Comparison of ENCODE assay signal across 19 mouse cellular contexts in genomic region chr11:103733069-103733468, GRCm38 (mm10). TPM values are rescaled to one million over a fixed set of nuclear protein-coding genes. Genes with fewer than 3 reads are reported as not detected.
DNase-seq lines count a peak whose midpoint lies in the region.
"Had no signal": no experiment of that assay in that cellular context is flagged by ENCODE, and none has a peak within 500 bp of the region (broad histone marks: within the 10 kb centered on the region; RNA-seq: fewer than 3 reads in every experiment).

No protein-coding gene starts in this region.

- peak; percentile 54 to 58 for DNase-seq in left cerebral cortex, adult 18-20 months (ENCODE audit: low spot score in 2 of 2)
- DNase-seq in left cerebral cortex, adult 11 months (ENCODE audit: low spot score), result no peak
- peak; percentile 71 for DNase-seq in right cerebral cortex, adult 18-20 months
- DNase-seq in right cerebral cortex, postnatal 4 days, result no peak
- DNase-seq in frontal cortex, postnatal 36 days (ENCODE audit: low spot score in 2 of 2), result peak; percentile 43 to 51
- DNase-seq in telencephalon, adult 2 months (ENCODE audit: low read depth, low spot score), result peak; percentile 43
- DNase-seq in thymus, postnatal 36 days, result no peak
- DNase-seq: adrenal gland, adult 2 months; adrenal gland, postnatal 36 days; cerebellum, adult 11 months; cerebellum, adult 8-10 months; cerebellum, postnatal 14 days; embryo, embryonic 11 days; gastrocnemius, postnatal 14 days; heart, adult 2 months; heart, postnatal 14 days had no signal

RNA-seq across cellular contexts. Expression of gene Wnt9b, which starts 16.6 kb away (rescaled TPM):
- total RNA-seq in left cerebral cortex, adult 18-20 months (2021), result under 1 TPM; 0.23 to 0.46 TPM
- total RNA-seq: common myeloid progenitor, adult 5-6 weeks; hematopoietic stem cell, adult 5-6 weeks had no signal

RNA-seq across cellular contexts. Expression of gene Gosr2, which starts 35.4 kb away (rescaled TPM):
- total RNA-seq in left cerebral cortex, adult 18-20 months (2021), result 10 to 100 TPM; 70.3 to 80.4 TPM

RNA-seq across cellular contexts. Expression of gene Wnt3, which starts 40.9 kb away (rescaled TPM):
- total RNA-seq in left cerebral cortex, adult 18-20 months (2021), result under 1 TPM; 0.86 to 0.98 TPM
- total RNA-seq: common myeloid progenitor, adult 5-6 weeks; gastrocnemius, adult 18-20 months; heart, adult 2 months; heart, postnatal 14 days; hematopoietic stem cell, adult 5-6 weeks had no signal

Comparison
In these comparisons a context has a peak if more than half of its experiments do, and no peak if none do; other contexts are left out.
1. DNase-seq: peak in left cerebral cortex, adult 18-20 months (2 of 2), right cerebral cortex, adult 18-20 months (single experiment), frontal cortex, postnatal 36 days (2 of 2) and telencephalon, adult 2 months (single experiment); none in left cerebral cortex, adult 11 months (single experiment), right cerebral cortex, postnatal 4 days (single experiment) and thymus, postnatal 36 days (0 of 2).